Mouse (Mus musculus): Measurements from ENCODE around the gene Zfp398. TPM values are rescaled to one million over a fixed set of nuclear protein-coding genes. Genes with fewer than 3 reads are reported as not detected.

Gene Zfp398
- polyA plus RNA-seq, 1 experiment: 4.2 TPM

DNA sequence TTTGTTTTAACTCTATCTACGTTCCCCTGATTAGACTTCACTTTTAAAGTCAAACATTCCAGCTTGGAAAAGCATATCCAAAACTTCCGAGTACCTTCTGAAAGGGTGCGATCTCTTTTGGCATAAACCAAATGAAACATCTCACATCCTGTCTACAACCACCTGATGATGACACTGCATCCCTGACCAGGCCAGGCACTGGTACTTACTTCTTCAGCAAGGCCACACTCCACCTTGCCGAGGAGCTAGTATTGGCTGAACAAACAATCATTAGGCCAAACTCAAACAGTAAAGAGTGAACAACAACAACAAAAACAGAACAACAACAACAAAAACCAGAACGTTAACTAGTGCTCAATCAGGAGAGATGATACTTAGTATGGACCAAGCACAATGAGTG lies 24.1 kb upstream of the Zfp398 start:
- no peak overlapping the region for H3K4me3 ChIP-seq (ENCODE audit: low read depth, low read length)
- no peaks in the 10 kb centered on the region for H3K27me3 ChIP-seq (ENCODE audit: control insufficient read depth, insufficient read depth, low read length)
- TF ChIP-seq CTCF (IDR thresholded peaks at IDR 0.05; ENCODE audit: extremely low read depth, insufficient read length, insufficient replicate concordance, low read depth, low read length) (no peak), POLR2A (IDR thresholded peaks at IDR 0.05; ENCODE audit: low read depth, low read length) (no peak)
- peaks cover 10% of the 10 kb centered on the region for H3K36me3 ChIP-seq (ENCODE audit: control insufficient read depth, insufficient read depth, low read length)
- peaks cover 7% of the 10 kb centered on the region; the same call in 1 of the 2 replicates for H3K4me1 ChIP-seq (ENCODE audit: control insufficient read depth, insufficient read depth, insufficient read length, low read length)
- WGBS: 34% methylated on average over 5 of the region's 5 CpGs
- H3K27ac ChIP-seq (ENCODE audit: insufficient read depth, low read depth, low read length): no peak overlapping the region

DNA sequence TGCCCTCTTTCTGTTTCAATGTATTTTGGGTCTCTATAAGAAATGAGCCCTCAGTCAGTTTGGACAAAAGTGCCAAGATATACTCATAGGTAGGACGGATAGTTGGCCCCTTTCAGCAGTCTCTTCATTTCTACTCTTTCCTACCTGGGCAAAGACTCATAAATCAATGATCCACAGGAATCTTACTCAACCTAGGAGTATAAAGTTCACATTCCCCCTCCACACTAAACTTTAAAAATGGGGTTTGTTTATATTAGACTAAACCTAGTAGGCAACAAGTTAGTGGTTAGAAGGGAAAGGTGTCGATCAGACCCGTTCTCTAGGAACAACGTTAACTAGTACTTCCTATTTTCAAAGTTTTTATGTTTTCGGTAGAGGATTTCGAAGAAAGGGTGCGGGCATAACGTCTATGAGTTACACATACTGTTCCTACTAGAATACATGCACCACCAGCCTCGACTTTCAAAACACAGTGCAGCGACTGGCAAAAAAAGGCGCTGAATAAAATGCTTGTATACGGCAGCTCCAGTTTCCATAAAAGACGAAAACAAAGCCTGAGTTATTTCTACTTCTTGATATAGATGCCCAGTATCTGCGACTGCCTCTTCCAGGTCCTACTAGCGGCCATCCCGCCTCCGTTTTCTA lies 23.1 kb upstream of the Zfp398 start:
- H3K27me3 ChIP-seq (ENCODE audit: control insufficient read depth, insufficient read depth, low read length): no peaks in the 10 kb centered on the region
- peak overlapping the region; percentile 72 for H3K4me3 ChIP-seq (ENCODE audit: low read depth, low read length)
- WGBS: under 1% methylated on average over 17 of the region's 17 CpGs

DNA sequence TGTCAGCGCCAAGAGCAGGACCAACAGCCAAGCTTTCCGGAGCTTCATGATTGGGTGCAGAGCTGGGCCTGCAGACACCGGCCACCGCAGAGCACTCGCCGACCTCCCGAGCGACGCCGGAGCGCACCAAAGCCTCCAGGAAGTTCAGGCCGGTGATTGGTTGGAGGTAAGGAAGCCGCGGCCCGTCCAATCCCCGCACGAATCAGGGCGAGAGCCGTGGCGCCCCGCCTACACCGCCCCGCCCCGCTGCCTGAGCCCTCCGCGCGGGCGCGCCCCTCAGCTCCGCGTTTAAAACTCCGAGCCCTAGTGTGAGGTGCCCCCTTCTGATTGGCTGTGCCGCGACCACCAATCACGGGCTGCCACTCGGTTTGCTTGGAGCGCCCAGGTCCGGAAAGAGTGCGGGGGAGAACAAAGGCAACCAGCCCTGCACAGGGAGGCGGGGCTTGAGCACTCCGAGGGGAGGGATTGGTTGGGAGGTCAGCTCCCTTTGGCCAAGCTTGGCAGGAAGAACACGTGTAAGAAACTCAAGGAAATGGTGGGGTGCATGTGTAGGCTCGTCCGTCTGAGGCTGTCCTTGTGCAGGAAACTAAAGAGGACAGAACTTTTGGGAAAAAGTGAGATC lies 22.1 kb upstream of the Zfp398 start, which contains the start of gene Pdia4:
TSS of gene Pdia4 (minus strand) at position 174 of the 622 bp plus-strand sequence.
- Histone ChIP-seq H3K4me3 (ENCODE audit: low read depth, low read length) (peak within 1 kb of the TSS; percentile 72), H3K4me1 (ENCODE audit: control insufficient read depth, insufficient read depth, insufficient read length, low read length) (peaks cover 7% of the 10 kb centered on the region; the same call in 1 of the 2 replicates), H3K27me3 (ENCODE audit: control insufficient read depth, insufficient read depth, low read length) (no peaks in the 10 kb centered on the region), H3K27ac (ENCODE audit: insufficient read depth, low read depth, low read length) (peak within 1 kb of the TSS; percentile 70), H3K36me3 (ENCODE audit: control insufficient read depth, insufficient read depth, low read length) (no peaks in the 10 kb centered on the region)
- 1% methylated on average over 44 of the region's 44 CpGs for WGBS
- TF ChIP-seq CTCF (IDR thresholded peaks at IDR 0.05; ENCODE audit: extremely low read depth, insufficient read length, insufficient replicate concordance, low read depth, low read length) (no peak), POLR2A (IDR thresholded peaks at IDR 0.05; ENCODE audit: low read depth, low read length) (peak; percentile 90)

More for the DNA sequence above, 23.1 kb upstream of the Zfp398 start:
- Histone ChIP-seq H3K36me3 (ENCODE audit: control insufficient read depth, insufficient read depth, low read length) (peaks cover 3% of the 10 kb centered on the region; the same call in 1 of the 2 replicates), H3K27ac (ENCODE audit: insufficient read depth, low read depth, low read length) (peak overlapping the region; percentile 70), H3K4me1 (ENCODE audit: control insufficient read depth, insufficient read depth, insufficient read length, low read length) (peaks cover 7% of the 10 kb centered on the region; the same call in 1 of the 2 replicates)
- TF ChIP-seq POLR2A (IDR thresholded peaks at IDR 0.05; ENCODE audit: low read depth, low read length) (no peak), CTCF (IDR thresholded peaks at IDR 0.05; ENCODE audit: extremely low read depth, insufficient read length, insufficient replicate concordance, low read depth, low read length) (no peak)

DNA sequence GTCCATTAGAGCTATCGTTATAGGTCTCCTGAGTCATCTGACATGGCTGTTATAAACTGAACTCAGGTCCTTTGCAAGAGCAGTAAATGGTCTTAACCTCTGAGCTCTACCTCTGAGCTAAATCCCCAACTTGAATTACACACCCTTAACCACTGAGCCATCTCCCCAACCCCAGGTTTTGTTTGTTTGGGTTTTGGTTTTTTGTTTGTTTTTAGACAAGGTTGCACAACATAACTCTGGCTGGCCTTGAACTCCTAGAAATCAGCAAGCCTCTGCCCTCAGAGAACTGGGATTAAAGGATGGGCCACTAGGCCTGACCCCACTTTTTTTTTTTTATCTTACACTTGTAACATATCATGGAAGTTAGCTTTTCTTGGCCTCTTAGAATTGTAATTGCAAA lies 19.3 kb upstream of the Zfp398 start:
- H3K36me3 ChIP-seq (ENCODE audit: control insufficient read depth, insufficient read depth, low read length): no peaks in the 10 kb centered on the region
- no peaks in the 10 kb centered on the region for H3K27me3 ChIP-seq (ENCODE audit: control insufficient read depth, insufficient read depth, low read length)
- peaks cover 7% of the 10 kb centered on the region; the same call in 1 of the 2 replicates for H3K4me1 ChIP-seq (ENCODE audit: control insufficient read depth, insufficient read depth, insufficient read length, low read length)
- WGBS: 55% methylated on average over 1 of the region's 1 CpGs
- TF ChIP-seq POLR2A (IDR thresholded peaks at IDR 0.05; ENCODE audit: low read depth, low read length) (no peak), CTCF (IDR thresholded peaks at IDR 0.05; ENCODE audit: extremely low read depth, insufficient read length, insufficient replicate concordance, low read depth, low read length) (no peak)
- H3K27ac ChIP-seq (ENCODE audit: insufficient read depth, low read depth, low read length): no peak overlapping the region
- no peak overlapping the region for H3K4me3 ChIP-seq (ENCODE audit: low read depth, low read length)

DNA sequence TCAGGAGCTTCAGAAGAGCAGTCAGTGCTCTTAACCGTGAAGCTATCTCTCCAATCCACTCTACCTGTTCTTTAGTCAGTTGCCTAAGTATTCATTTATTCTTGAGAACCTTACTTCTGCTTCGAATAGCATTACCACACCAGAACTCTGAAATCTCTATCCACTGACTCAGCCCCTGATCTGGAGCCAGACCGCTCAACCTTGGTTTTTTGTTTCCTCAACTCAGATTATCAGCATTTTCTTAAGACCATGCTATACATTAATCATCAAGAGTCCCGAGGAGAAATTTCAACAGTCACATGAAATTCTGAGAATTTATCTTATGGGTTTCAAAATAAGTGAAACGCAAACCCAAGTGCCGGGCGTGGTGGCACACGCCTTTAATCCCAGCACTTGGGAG lies 16.7 kb upstream of the Zfp398 start:
- Histone ChIP-seq H3K36me3 (ENCODE audit: control insufficient read depth, insufficient read depth, low read length) (no peaks in the 10 kb centered on the region), H3K27me3 (ENCODE audit: control insufficient read depth, insufficient read depth, low read length) (no peaks in the 10 kb centered on the region), H3K27ac (ENCODE audit: insufficient read depth, low read depth, low read length) (no peak overlapping the region), H3K4me3 (ENCODE audit: low read depth, low read length) (no peak overlapping the region), H3K4me1 (ENCODE audit: control insufficient read depth, insufficient read depth, insufficient read length, low read length) (no peaks in the 10 kb centered on the region)
- no peak for TF ChIP-seq CTCF (IDR thresholded peaks at IDR 0.05; ENCODE audit: extremely low read depth, insufficient read length, insufficient replicate concordance, low read depth, low read length)
- TF ChIP-seq POLR2A (IDR thresholded peaks at IDR 0.05; ENCODE audit: low read depth, low read length): no peak
- 87% methylated on average over 8 of the region's 8 CpGs for WGBS

DNA sequence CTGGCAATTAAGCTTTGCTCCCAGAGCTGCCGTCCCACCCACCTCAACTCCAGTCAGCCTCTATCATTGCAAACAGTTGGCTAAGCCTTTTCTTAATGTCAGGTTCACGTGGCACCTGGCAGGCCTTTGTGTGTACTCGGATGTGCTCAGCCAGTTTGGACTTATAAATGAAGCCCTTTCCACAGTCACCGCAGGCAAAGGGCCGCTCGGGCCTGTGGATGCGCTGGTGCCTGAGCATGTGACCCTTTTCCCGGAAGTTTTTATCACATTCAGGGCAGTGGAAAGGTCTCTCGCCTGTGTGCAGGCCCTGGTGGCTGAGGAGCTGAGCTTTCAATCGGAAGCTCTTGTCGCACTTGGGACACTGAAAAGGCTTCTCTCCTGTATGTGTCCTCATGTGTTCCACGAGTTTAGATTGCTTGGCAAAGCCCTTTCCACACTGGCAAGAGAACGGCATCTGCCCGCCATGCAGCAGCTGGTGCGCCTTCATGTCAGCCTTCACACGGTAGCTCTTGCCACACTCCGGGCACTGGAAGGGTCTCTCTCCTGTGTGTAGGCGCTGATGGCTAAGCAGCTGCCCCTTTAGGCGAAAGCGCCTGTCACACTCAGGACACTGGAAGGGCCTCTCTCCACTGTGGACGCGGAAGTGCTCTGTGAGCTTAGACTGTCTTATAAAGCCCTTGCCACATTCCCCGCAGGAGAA lies 15.7 kb upstream of the Zfp398 start:
- Histone ChIP-seq H3K4me1 (ENCODE audit: control insufficient read depth, insufficient read depth, insufficient read length, low read length) (no peaks in the 10 kb centered on the region), H3K27me3 (ENCODE audit: control insufficient read depth, insufficient read depth, low read length) (no peaks in the 10 kb centered on the region), H3K36me3 (ENCODE audit: control insufficient read depth, insufficient read depth, low read length) (no peaks in the 10 kb centered on the region), H3K4me3 (ENCODE audit: low read depth, low read length) (no peak overlapping the region), H3K27ac (ENCODE audit: insufficient read depth, low read depth, low read length) (no peak overlapping the region)
- no peak for TF ChIP-seq CTCF (IDR thresholded peaks at IDR 0.05; ENCODE audit: extremely low read depth, insufficient read length, insufficient replicate concordance, low read depth, low read length)
- TF ChIP-seq POLR2A (IDR thresholded peaks at IDR 0.05; ENCODE audit: low read depth, low read length): no peak
- 93% methylated on average over 23 of the region's 23 CpGs for WGBS

DNA sequence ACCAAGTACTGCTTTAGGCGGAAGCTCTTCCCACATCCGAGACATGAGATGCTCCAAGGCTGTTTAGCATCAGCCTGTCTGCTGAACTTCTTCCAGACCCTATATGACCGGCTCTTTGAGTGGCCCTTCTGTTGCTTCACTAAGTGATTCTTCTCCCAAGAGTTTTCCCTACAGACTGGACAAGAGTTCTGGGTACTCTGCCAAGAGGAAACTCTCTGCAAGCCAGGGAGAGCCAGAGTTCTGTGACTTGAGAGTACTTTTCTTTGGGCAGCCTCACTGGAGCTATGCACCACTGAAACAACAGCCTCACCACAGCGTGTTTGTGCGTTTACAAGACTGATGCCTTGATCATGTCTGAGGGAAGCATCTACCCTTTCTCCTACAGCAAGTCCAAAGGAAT lies 14.2 kb upstream of the Zfp398 start:
- Histone ChIP-seq H3K4me1 (ENCODE audit: control insufficient read depth, insufficient read depth, insufficient read length, low read length) (no peaks in the 10 kb centered on the region), H3K27ac (ENCODE audit: insufficient read depth, low read depth, low read length) (no peak overlapping the region), H3K27me3 (ENCODE audit: control insufficient read depth, insufficient read depth, low read length) (no peaks in the 10 kb centered on the region), H3K4me3 (ENCODE audit: low read depth, low read length) (no peak overlapping the region), H3K36me3 (ENCODE audit: control insufficient read depth, insufficient read depth, low read length) (no peaks in the 10 kb centered on the region)
- WGBS: 85% methylated on average over 5 of the region's 5 CpGs
- TF ChIP-seq CTCF (IDR thresholded peaks at IDR 0.05; ENCODE audit: extremely low read depth, insufficient read length, insufficient replicate concordance, low read depth, low read length) (no peak), POLR2A (IDR thresholded peaks at IDR 0.05; ENCODE audit: low read depth, low read length) (no peak)

Data from small intestine, adult 2 months (tissue).